Mouse (Mus musculus) gastrocnemius, postnatal 4 days (tissue): ENCODE data around the gene Marcks. TPM values are rescaled to one million over a fixed set of nuclear protein-coding genes. Genes with fewer than 3 reads are reported as not detected.

ENCODE experiments used
- total RNA-seq, 2 experiments: library from RNA; stranded (reverse); gene quantifications; 2 replicates each; pipeline ENCODE4 v1.2.3; 2021

Marcks gene
- total RNA-seq, 2 experiments from 2014 or later = 274 to 289 TPM

Other genes with a start within 250 kb of the Marcks start
- gene Hdac2, start 164.4 kb downstream of the Marcks start, total RNA-seq = 100 to 1,000 TPM; 108 to 112 TPM